Mouse (Mus musculus) stomach, postnatal 0 days (tissue): ENCODE data around the gene Ppp2r2d. TPM values are rescaled to one million over a fixed set of nuclear protein-coding genes. Genes with fewer than 3 reads are reported as not detected.
A peak's percentile ranks its signal among the peaks of the same experiment; 100 is the strongest.

Experiments used
- ATAC-seq: fragments of 200-750 bp; cut with Nextera tagmentation; 2 replicates; pipeline ENCODE4 v1.8.0; 2017; ENCODE audit not compliant: low FRiP score, low TSS enrichment
- DNase-seq: peaks from one replicate; pipeline ENCODE4 v3.0.0-alpha.2; 2016; ENCODE audit warnings: low spot score
- H3K27ac ChIP-seq: fragments of 300-500 bp; sonication (generic); replicated peaks from 2 replicates; pipeline ENCODE4 v1.5.1; 2014; ENCODE audit warnings: mild to moderate bottlenecking, control low read depth
- H3K27me3 ChIP-seq: fragments of 300-500 bp; sonication (generic); 2 replicates; pipeline ENCODE4 v1.6.1; 2014; ENCODE audit warnings: low read length; ENCODE audit not compliant: control insufficient read depth, insufficient read depth
- H3K36me3 ChIP-seq: fragments of 300-500 bp; sonication (generic); 2 replicates; pipeline ENCODE4 v1.6.1; 2014; ENCODE audit warnings: low read length, mixed read lengths; ENCODE audit not compliant: control insufficient read depth, insufficient read depth
- H3K4me1 ChIP-seq: fragments of 300-500 bp; sonication (generic); replicated peaks from 2 replicates; pipeline ENCODE4 v1.6.1; 2014; ENCODE audit warnings: antibody characterized with exemption; ENCODE audit not compliant: control insufficient read depth, insufficient read depth
- H3K4me2 ChIP-seq: fragments of 300-500 bp; sonication (generic); replicated peaks from 2 replicates; pipeline ENCODE4 v1.6.1; 2014; ENCODE audit warnings: low read depth, mild to moderate bottlenecking, control low read depth, moderate library complexity
- H3K4me3 ChIP-seq: fragments of 300-500 bp; sonication (generic); 2 replicates; pipeline ENCODE4 v1.5.1; 2014; ENCODE audit warnings: low read depth, low read length, control low read depth
- H3K9ac ChIP-seq: fragments of 300-500 bp; sonication (generic); 2 replicates; pipeline ENCODE4 v1.6.1; 2014; ENCODE audit warnings: mild to moderate bottlenecking, low read length, control low read depth, mixed read lengths
- H3K9me3 ChIP-seq: fragments of 300-500 bp; sonication (generic); 2 replicates; pipeline ENCODE4 v1.6.1; 2016; ENCODE audit warnings: low read length; ENCODE audit not compliant: control insufficient read depth
- CTCF ChIP-seq: IDR thresholded peaks from 2 replicates; pipeline ENCODE4 v1.5.1; 2016; ENCODE audit warnings: antibody characterized with exemption, low read depth, mild to moderate bottlenecking, moderate library complexity
- EP300 ChIP-seq: optimal IDR thresholded peaks from 2 replicates; pipeline ENCODE3; 2016; ENCODE audit warnings: antibody characterized with exemption
- WGBS: fragments of 180-500 bp; shearing (Covaris S2); extraction: QIAGEN DNeasy Blood & Tissue Kit; methylation state at CpG from one replicate; pipeline ENCODE4 v1.1.7; 2014; 5-methylcytosine and 5-hydroxymethylcytosine counted together
- polyA plus RNA-seq: library from polyadenylated mRNA; unstranded; fragments of >200 nt; fragmentation: Nextera tagmentation; extraction: Ambion mirVana; gene quantifications from 2 replicates; pipeline ENCODE4 v1.2.1, GENCODE M21; 2015

The Ppp2r2d gene
- 25.4 and 27.8 TPM in 2 replicates for polyA plus RNA-seq

DNA sequence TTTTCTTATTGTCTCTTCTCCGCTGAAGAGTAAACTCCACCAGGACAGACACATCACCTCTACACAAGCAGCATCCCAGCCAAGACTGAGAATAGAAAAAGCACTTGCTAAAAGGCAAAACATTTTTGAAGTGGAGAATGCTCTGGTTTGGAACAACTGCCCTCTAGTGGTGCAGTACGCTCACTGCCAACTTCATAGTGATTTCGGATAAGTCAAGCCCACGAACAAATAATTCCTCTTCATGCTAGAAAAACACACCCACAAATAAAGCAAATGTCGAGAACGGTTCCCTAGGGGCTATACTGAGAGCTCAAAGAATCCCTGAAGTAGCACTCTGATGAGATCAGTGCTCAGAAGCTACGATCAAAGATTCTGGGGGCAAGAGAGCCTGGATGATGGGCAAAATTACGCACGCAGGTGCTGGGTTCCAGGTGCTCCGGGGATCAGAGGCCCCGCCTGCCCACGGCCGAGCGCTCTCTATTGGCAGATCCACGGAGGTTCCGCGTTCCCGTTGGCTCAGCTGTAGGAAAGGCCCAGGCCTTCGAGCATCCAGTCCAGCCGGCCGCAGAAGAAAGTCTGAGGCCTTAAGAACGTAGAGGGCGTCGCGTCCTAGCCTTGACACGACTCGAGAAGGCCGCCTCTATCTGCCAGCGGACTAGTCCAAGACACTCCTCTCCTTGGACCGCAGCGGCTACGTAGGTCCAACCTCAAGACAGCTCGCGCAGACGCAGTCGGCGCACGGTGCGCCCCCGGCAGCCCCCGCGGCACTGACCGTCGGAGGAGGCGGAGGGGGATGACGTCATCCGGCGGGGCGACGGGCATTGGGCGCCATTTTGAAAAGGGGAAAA lies at the start of gene Ppp2r2d, which contains the start of gene Mapk1ip1:
Gene Ppp2r2d (plus strand): TSS at position 536 of the 848 bp plus-strand sequence.
Gene Mapk1ip1 (minus strand): TSS at position 730 of the 848 bp plus-strand sequence.
- H3K4me1 ChIP-seq, result peaks cover 8% of the 10 kb centered on the region; the same call in 1 of the 2 replicates
- ATAC-seq, result peak; percentile 96
- H3K4me2 ChIP-seq, result peak within 1 kb of the TSS; percentile 90
- H3K9me3 ChIP-seq, result no peaks in the 10 kb centered on the region
- H3K27me3 ChIP-seq, result no peaks in the 10 kb centered on the region
- H3K9ac ChIP-seq, result peak within 1 kb of the TSS; percentile 97
- 1% methylated on average over 49 of the region's 51 CpGs for WGBS
- peak within 1 kb of the TSS; percentile 97 for H3K4me3 ChIP-seq
- TF ChIP-seq EP300 (no peak), CTCF (peak; percentile 86)
- no peaks in the 10 kb centered on the region for H3K36me3 ChIP-seq
- DNase-seq, result peak; percentile 97
- peak within 1 kb of the TSS; percentile 99 for H3K27ac ChIP-seq

DNA sequence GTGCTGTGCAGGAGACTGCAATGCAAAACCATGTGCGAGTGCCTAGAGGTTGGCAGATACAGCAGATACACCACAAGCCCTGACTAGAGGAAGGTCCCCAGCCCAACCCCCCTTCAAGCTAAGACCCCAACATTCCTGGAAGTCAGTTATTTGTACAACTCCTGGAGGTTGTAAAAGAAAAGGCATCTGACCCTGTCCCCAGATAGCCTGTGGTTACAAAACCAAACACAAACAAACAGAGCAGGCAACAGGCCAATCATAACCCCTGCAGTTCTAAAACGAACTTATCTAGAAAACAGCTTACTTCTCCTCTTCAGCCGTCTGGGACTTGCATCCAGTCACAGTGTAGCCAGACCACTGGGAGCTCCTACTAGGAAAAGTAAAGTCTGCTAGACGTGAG lies 42.5 kb upstream of the Ppp2r2d start:
- Histone ChIP-seq H3K4me1 (no peaks in the 10 kb centered on the region), H3K9me3 (no peaks in the 10 kb centered on the region), H3K27me3 (no peaks in the 10 kb centered on the region), H3K4me2 (no peak overlapping the region), H3K36me3 (no peaks in the 10 kb centered on the region), H3K27ac (no peak overlapping the region), H3K9ac (no peak overlapping the region), H3K4me3 (no peak overlapping the region)
- 9% methylated on average over 4 of the region's 4 CpGs for WGBS
- no peak for DNase-seq
- no peak for ATAC-seq
- TF ChIP-seq CTCF (no peak), EP300 (no peak)

DNA sequence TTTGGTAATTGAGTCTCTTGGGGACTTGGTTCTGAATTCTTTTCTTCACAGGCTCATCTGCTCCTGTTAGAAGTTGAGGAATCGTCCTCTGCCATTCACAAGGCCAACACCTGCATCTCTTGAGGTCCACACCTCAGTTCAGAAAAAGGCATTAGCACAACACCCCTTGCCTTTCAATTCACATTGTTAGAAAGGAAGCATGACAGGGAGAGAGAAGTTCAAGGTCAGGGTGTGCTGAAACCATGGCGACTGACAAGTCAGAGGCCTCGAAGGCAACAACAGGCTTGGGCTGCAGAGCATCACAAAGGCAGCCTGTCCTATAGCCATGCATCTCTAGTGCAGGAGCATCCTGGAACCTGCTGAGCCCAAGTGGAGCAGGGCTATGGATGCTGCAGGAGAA lies 38.7 kb upstream of the Ppp2r2d start:
- no peak for TF ChIP-seq EP300
- TF ChIP-seq CTCF, result no peak
- no peak for ATAC-seq
- no peak for DNase-seq

DNA sequence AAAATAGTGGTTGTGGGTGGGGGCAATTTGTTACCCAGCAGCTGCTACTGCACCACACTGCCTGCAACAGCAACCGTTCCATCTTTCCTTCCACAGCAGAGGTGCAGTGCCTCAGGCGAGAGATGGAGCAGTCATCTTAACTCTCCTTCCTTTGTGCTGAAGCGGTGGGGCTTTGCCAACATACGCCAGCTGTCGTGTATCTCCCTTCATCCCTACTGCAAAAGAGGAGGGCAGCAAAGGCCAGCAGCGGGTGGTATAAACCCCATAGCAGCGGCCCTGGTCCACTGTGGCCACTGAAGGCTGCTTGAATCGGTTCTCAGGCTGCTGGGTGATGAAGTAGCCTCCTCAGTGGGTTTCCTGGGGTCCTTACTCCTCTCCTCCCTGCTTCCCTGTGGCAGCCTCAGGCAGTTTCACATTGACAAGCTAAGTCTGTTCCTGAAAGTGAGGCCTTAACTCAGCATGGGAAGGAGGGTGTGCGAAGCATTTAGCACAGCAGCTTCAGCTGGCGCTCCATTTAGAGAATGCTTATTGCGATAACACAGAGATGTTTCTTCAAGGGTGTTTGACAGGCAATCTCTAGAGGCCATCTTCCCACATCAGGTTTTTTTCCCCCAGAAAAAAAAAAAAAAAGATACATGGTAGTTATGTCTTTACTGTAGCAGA lies 32.5 kb upstream of the Ppp2r2d start:
- Histone ChIP-seq H3K27ac (no peak overlapping the region), H3K27me3 (no peaks in the 10 kb centered on the region), H3K4me1 (no peaks in the 10 kb centered on the region), H3K4me2 (no peak overlapping the region), H3K36me3 (no peaks in the 10 kb centered on the region), H3K9ac (no peak overlapping the region), H3K9me3 (no peaks in the 10 kb centered on the region), H3K4me3 (no peak overlapping the region)
- TF ChIP-seq CTCF, result no peak
- DNase-seq (no peak), ATAC-seq (no peak)
- WGBS, result 57% methylated on average over 11 of the region's 11 CpGs

More for the DNA sequence above, 38.7 kb upstream of the Ppp2r2d start:
- Histone ChIP-seq H3K27ac (no peak overlapping the region), H3K9me3 (no peaks in the 10 kb centered on the region), H3K4me2 (no peak overlapping the region), H3K36me3 (no peaks in the 10 kb centered on the region), H3K9ac (no peak overlapping the region), H3K27me3 (no peaks in the 10 kb centered on the region), H3K4me3 (no peak overlapping the region), H3K4me1 (no peaks in the 10 kb centered on the region)
- 89% methylated on average over 3 of the region's 3 CpGs for WGBS

DNA sequence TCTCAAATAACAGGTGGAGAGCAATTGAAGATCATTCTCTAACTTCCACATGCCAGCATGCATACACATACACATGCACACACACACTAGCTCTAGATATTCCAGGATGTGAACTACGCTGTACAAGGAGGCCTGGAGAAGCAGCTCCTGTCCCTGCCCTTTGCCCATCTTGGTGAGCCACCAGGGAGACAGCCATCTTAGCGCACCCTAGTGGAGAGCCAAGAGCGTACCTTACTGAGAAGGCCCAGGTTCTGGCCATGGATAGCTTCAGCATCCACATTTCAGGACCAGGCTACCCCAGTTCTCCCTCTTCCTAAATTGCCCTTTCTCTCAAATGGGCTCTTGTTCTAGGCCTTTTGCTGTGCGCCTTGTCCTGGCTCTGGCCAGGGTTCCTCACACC lies 27.6 kb upstream of the Ppp2r2d start:
- H3K9me3 ChIP-seq, result no peaks in the 10 kb centered on the region
- ATAC-seq (no peak), DNase-seq (no peak)
- no peak overlapping the region for H3K4me3 ChIP-seq
- H3K9ac ChIP-seq, result no peak overlapping the region
- H3K4me2 ChIP-seq, result no peak overlapping the region
- H3K36me3 ChIP-seq, result no peaks in the 10 kb centered on the region
- TF ChIP-seq EP300, result no peak
- TF ChIP-seq CTCF, result peak; percentile 51
- no peak overlapping the region for H3K27ac ChIP-seq
- H3K4me1 ChIP-seq, result no peaks in the 10 kb centered on the region
- no peaks in the 10 kb centered on the region for H3K27me3 ChIP-seq
- 55% methylated on average over 4 of the region's 4 CpGs for WGBS

DNA sequence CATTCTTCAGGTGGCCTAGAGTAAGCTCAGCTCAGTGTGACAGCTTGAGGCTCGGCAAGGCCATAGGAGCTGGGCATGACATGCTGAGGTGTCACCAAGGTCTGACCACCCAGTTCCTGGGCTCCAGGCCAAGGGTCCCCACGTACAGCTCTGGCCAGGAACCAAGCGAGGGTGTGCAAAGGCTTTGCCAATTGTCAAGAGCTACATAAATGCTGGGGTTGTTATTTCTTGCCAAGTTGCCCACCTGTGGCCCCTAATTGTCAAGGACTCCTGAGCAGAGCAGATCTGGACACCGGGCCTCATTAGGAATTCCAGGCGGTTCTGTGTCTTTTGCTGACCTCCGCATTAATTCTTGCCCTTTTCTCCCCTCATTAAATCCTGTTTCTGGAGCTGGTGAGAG lies 21.5 kb upstream of the Ppp2r2d start:
- TF ChIP-seq CTCF (no peak), EP300 (no peak)
- Histone ChIP-seq H3K9ac (no peak overlapping the region), H3K4me1 (no peaks in the 10 kb centered on the region), H3K27ac (no peak overlapping the region), H3K4me2 (no peak overlapping the region), H3K9me3 (no peaks in the 10 kb centered on the region), H3K4me3 (no peak overlapping the region), H3K27me3 (no peaks in the 10 kb centered on the region), H3K36me3 (no peaks in the 10 kb centered on the region)
- ATAC-seq (no peak), DNase-seq (no peak)
- 78% methylated on average over 6 of the region's 6 CpGs for WGBS
